Mouse (Mus musculus): ENCODE data around the gene Hspa1b.
"Not testable (repeated sequence)": the region's sequence is repeated elsewhere in the genome, so short reads cannot be mapped to it uniquely, and the experiment has no call there.

The Hspa1b gene

GRCm38 (mm10) chr17:34954831-34955230 is 4.2 kb downstream of the Hspa1b start:
- no peak for DNase-seq (ENCODE audit: low spot score in 2 of 2)

- DNase-seq (ENCODE audit: low spot score in 2 of 2): no peak
These were observed 5.1 kb downstream of the Hspa1b start for GRCm38 (mm10) chr17:34953904-34954303.

DNA sequence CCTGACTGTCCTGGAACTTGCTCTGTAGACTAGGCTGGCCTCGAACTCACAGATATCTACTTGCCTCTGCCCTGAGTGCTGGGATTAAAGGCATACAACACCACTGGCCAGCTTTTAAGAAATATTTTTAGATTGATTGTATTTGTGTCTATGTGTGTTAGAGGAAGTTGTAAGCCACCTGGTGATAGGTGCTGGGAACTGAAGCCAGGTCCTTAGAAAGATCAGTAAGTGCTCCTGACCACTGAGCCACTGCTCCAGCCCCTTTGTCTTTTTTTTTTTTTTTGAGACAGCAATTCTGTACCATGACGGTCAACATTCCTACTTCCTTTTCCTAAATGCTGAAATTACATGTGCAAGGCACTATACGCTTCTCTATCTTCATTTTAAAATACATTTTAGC is 5.8 kb downstream of the Hspa1b start:
- no peak for DNase-seq (ENCODE audit: low spot score in 2 of 2)

DNA sequence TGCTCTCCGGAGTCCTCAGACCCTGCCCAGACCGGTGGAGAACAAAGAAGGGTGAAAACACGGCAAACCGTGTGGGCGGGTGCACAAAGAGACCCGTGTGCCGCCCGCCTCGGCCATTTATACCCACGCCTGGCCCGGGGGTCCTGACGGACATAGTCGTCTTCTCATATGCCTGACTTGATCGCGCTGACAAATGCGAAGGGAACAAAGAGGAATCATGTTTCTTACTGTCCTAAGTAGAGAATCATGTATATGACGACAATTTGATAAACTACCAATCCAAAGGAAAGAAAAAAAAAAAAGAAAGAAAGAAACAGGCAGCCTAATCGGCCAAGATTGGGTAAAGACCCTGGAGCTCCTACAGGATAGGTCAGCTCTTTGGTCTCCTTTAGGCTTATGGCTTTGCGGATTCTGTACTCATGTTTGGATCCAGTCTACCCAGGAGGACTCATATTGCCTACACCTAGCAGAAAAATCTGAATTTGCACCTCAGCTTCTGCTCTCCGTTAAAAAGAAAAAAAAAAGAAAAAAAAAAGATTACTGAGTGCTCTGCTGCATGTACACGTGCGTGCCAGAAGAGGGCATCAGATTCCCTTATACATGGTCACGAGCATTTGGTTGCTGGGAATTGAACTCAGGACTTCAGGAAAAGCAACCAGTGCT is 6.5 kb downstream of the Hspa1b start:
- peak; percentile 79 to 88 for DNase-seq (ENCODE audit: low spot score in 2 of 2)

GRCm38 (mm10) chr17:34951636-34952377 is 7.2 kb downstream of the Hspa1b start:
- no peak for DNase-seq (ENCODE audit: low spot score in 2 of 2)

- no peak for DNase-seq (ENCODE audit: low spot score in 2 of 2)
These were observed 8.3 kb downstream of the Hspa1b start for GRCm38 (mm10) chr17:34950514-34951455.

DNA sequence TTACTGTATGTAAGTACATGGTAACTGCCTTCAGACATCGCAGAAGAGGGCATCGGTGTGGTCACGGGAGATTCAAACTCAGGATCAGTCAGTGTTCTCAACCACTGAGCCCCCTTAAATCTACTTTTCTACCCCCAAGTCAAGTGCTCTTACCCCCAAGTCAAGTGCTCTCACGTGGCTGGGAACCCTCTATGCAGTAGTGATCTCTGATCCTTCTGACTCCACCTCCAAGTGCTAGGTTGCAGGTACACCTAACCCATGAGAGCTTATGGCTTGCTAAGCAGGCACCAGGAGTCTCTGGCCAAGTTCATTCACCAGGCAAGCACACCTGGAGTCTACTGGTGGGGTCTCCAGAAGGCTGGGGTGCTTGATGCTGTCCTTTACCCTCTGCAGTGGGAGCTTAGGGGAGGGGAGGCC is 9.5 kb downstream of the Hspa1b start:
- DNase-seq (ENCODE audit: low spot score in 2 of 2): no peak

DNA sequence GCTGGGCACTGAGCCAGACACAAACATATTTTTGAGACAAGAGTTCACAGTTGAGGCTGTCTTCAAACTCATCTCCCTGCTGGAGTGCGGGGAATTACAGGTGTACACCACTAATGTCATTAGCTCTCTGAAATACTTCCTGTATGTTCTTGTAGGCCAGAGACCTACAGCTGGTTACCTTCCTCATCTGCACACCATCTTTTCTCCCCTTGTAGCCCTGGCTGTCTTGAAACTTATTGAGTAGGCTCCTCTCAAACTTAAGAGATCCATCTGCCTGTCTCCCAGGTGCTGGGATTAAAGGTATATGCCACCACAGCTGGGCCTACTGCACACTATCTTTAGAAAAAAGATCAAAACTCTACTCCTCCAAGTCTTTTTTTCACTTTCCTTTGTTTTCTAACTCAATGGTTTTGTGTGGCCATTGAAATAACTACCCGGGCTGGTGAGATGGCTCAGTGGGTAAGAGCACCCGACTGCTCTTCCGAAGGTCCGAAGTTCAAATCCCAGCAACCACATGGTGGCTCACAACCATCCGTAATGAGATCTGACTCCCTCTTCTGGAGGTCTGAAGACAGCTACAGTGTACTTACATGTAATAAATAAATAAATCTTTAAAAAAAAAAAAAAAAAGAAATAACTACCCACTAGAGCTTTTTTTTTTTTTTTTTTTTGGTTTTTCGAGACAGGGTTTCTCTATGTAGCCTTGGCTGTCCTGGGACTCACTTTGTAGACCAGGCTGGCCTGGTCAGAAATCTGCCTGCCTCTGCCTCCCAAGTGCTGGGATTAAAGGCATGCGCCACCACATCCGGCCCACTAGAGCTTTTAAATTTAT is 10.1 kb downstream of the Hspa1b start:
- not testable (repeated sequence) for DNase-seq (ENCODE audit: low spot score in 2 of 2)

DNA sequence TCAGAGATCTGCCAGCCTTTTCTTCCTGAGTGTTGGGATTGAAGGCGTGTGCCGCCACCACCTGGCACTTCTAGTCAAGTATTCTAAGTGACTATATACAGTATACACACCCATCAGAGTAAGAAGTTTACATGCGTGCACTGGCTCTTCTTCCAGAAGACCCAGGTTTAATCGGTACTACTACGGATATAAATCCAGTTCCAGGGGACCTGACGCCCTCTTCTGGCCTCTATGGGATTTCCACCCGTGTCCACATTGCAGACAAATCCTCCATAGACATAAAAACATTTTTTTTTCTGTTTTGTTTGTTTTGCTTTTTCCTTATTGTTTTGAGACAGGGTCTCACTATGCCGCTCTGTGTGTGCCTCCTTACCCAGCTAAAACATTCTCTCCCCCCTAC is 11.4 kb downstream of the Hspa1b start:
- DNase-seq (ENCODE audit: low spot score in 2 of 2): no peak

DNA sequence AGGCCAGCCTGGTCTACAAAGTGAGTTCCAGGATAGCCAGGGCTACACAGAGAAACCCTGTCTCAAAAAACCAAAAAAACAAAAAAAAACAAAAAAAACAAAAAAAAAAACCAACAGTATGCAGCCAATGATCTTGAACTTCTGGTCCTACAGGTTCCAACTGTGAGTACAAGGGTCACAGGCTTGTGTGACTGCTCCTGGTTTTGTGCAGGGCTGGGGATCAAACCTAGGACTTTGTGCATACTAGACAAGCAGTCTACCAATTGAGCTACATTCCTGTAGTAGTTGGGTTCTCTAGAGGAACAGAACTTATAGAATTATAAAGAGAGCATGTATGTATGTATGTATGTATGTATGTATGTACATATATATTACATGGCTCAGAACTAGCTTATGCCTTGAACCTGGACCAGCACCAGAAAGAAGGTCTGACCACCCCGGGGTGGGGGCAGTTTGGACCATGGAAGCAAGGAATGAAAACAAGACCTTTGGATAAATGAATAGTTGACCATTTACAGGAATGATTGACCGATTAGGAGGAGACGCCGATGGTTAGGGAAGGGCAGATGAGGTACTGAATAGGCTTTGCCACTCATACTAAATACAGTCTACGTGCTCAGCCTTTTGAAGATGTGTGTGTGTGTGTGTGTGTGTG is 12.4 kb downstream of the Hspa1b start:
- DNase-seq (ENCODE audit: low spot score in 2 of 2): no peak

DNA sequence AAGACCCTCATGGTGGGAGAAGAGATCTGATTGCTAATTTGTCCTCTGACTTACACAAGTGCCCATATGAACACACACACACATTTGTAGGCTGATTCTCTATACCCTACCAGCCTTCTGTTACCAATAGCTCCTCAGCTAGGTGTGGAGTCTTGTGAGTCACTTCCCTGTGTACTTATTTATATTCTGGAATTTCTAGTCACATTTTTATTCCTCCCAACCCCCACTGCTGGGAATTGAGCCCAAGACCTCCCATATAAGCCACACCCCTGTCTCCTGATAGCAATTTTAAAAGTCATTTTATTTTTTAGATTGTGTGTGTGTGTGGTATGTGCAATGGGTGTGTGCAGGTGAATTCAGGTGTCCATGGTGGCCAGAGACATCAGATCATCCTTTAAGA is 14.7 kb downstream of the Hspa1b start:
- DNase-seq (ENCODE audit: low spot score in 2 of 2): no peak

DNA sequence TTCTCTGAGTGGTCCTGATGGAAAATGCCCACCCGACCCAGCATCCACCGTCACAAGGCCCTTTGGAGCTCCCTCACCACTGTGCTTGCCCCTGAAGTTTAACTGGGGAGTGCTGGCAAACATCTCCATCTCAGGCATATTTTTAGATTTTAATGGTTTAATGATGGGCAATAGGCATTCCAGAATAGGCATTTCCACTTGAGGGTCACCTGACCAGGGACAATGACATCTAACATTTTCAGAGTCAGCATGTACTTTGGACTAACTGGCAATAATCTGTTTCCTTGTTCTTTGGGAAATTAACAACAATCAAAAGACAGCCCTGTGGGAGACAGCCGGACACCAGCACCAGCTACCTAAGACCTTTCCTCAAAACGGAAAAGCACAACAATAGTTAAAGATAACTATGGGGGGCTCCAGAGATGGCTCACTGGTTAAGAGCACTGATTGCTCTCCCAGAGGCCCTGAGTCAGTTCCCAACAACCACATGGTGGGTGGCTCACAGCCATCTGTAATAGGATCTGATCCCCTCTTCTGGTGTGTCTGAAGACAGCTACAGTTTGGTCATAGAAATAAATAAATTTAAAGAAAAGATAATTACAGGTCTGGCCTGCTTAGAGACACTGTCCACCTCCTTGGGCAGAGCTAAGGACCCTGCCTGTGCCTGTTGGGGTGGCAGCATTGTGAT is 15.8 kb downstream of the Hspa1b start:
- DNase-seq (ENCODE audit: low spot score in 2 of 2): no peak

DNA sequence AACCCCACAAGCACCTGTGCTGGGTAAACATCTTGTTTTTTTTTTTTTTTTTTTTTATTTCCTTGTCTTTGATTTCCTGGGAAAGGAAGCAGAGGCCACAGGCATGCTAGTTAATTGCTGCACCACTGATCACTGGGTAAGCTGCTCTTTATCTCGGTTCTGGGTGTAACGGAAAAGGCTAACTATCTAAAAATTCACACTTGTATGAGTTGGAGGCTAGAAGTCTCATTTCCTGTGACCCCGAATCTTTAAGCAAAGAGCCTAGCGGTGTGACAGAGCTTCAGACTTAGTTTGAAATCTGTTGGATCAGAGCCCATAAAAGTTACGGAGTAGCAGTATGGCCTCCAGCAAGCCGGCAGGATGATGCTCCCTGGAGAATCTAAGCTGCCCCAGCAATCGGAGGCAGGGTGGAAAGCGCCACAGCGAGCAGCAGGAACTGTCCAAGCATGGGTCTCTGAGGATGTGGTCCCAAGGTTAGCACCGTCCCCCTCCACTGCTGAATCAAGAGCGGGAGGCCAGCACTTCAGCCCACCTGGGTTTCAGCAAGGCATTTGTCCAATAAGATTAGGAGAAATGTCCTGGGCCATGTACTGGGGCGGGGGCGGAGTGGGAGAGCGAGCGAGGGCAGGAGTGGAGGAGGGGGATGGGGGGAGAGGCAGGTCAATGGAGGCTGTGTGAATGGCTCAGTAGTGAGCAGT is 17.5 kb downstream of the Hspa1b start:
- no peak for DNase-seq (ENCODE audit: low spot score in 2 of 2)

- no peak for DNase-seq (ENCODE audit: low spot score in 2 of 2)
These were observed 21.0 kb downstream of the Hspa1b start for GRCm38 (mm10) chr17:34937960-34938505.

GRCm38 (mm10) chr17:34934830-34935229 is 24.2 kb downstream of the Hspa1b start:
- no peak for DNase-seq (ENCODE audit: low spot score in 2 of 2)

- DNase-seq (ENCODE audit: low spot score in 2 of 2): no peak
These were observed 25.0 kb downstream of the Hspa1b start for GRCm38 (mm10) chr17:34934031-34934430.

GRCm38 (mm10) chr17:34932287-34932686 is 26.8 kb downstream of the Hspa1b start:
- DNase-seq (ENCODE audit: low spot score in 2 of 2): no peak

DNA sequence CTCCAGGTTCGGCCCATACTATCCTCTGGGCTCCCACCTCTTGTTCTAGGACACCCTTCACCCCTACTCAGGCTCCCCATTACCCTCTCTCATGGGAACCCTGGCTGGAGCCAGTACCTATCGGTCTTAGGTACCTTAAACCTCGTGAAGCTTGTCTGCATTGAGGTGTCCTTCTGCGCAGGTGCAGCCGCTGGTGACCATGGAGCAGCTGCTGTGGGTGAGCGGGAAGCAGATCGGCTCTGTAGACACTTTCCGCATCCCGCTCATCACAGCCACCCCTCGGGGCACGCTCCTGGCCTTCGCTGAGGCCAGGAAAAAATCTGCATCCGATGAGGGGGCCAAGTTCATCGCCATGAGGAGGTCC is 27.3 kb downstream of the Hspa1b start:
- no peak for DNase-seq (ENCODE audit: low spot score in 2 of 2)

DNA sequence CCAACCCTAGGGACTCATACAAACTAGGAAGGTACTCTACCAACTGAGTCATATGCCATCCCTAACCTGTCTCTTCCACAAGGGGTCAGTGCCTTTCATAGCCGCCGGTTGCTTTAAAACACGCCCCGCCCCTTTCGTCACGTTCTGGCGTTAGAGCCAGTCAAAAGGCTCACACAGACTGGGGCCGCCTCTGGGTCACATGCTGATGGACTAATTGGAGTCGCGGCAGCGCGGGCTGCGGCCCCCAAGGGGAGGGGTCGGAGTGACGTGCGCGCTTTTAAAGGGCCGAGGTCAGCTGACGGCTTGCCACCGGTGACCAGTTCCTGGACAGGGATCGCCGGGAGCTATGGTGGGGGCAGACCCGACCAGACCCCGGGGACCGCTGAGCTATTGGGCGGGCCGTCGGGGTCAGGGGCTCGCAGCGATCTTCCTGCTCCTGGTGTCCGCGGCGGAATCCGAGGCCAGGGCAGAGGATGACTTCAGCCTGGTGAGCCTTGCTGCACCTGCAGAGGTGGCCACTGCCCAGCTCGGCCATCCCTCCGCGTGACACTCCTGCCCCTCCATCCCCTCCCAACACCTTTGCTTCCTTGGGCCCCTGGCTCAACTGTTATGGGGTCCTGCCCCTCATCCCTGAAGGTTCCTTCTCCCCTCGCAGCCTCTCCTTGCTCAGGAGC is 27.8 kb downstream of the Hspa1b start, which contains the start of gene Neu1:
Neu1 (plus strand) TSS at position 193 of the 674 bp plus-strand sequence.
- peak; percentile 90 to 97 for DNase-seq (ENCODE audit: low spot score in 2 of 2)
